Mouse (Mus musculus) stomach, postnatal 0 days (tissue): ENCODE measurements around the gene Slc25a17.

ENCODE experiments used
- CTCF ChIP-seq: IDR thresholded peaks from 2 replicates; pipeline ENCODE4 v1.5.1; 2016; ENCODE audit warnings: antibody characterized with exemption, low read depth, mild to moderate bottlenecking, moderate library complexity
- EP300 ChIP-seq: optimal IDR thresholded peaks from 2 replicates; pipeline ENCODE3; 2016; ENCODE audit warnings: antibody characterized with exemption

DNA sequence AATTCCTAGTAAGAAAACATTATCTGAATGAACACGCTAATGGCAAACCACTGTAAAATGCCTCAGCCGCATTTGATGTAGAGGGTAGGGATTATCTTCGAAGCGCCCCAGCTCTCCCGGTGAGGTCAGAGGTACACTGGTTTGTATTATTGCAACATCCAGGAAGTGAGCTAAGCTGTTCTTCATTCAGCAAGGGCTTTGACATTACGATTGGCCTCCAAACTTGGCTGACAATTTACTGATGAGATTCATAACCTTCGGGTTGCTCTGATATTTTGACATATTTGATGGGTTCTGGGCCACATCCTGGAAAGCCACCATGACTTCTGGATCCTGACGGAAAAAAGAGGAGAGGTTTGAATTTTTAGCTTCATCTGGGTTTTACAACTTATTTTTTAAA, 4.6 kb upstream of the Slc25a17 start:
- TF ChIP-seq EP300 (no peak), CTCF (no peak)
